Mouse (Mus musculus) urinary bladder, postnatal 25 days (tissue): ENCODE measurements at regions not wholly inside any gene's neighbourhood (a gene's known extent, or its start where the extent isn't known, plus 50 kb on each side); places are given as distances from the start of the nearest gene placed in this dataset.

Experiments used
- DNase-seq: peaks from one replicate; pipeline ENCODE4 v3.0.0; 2022; ENCODE audit warnings: low spot score

DNA sequence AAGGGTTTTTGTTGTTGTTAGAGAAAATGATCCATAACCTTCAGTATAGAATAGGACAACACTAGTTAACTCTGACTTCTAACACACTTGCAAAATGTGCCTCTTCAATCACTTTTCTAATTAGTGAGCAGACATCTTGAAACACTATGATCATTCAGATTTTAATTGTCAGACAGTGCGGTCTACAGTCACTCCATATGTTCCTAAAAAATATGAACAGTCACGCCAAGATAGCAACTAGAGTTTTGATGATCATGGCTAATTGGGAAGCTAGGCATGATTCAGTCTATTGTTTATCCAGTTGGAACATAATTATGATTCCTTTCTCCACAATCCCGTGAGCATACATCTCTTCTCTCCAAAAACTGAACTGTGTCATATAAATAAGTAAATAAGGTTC is 372.1 kb downstream of the Fam198b start:
- no peak for DNase-seq

DNA sequence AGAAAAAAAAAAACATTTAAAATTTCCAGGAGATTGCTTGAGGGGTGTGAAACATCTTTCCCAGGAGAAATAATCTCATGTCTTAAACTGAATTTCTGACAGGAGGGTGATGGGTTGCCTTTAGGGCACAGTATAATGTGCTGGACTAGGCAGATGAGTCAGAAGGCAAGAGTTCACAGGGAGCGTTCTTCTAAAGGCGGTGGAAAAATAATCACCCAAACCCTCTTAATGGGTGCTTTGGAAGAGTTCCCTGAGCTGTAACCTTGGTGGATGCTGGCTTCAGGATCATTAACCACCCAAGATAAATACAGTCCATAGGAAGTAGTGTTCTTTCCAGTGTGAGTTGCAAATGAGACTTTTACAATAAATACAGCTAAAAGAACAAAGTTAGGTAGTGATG is 378.8 kb downstream of the Fam198b start:
- no peak for DNase-seq

DNA sequence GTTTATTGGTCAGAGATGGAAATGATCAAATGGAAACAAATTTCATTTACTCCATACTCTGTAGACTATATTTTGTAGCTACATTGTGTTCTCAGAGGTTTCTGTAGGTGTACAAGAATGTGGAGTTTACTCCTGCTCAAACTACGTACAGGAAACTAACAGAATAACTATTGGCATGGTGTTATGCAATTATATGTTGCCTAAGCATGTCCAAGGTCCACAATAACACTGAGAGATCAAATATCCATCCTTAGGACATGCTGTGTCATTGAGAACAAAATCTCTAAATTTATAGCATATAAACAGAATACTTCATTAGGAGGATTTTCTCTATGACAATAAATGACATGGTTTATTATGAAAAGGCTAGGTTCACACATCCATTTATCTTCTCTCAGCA is 400.3 kb downstream of the Fam198b start:
- DNase-seq, result no peak

DNA sequence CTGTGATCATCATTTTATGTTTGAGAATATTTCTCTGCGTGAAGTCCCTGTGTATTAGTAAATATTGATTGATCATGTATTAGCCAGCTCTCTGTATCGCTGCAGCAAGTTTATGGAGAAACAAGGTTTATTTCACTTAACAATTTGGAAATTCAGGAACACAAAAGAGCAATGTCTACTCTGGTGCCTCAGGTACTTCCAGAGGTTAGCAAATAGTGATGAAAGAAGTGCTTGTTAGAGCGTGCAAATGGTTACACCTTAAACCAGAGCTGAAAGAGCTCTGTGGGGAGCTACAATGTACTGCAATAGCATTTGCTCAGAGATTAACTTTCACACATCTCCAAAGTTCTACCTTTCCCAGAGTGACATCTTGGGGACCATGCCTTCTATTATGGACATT is 400.9 kb downstream of the Fam198b start:
- no peak for DNase-seq

GRCm38 (mm10) chr3:80293485-80293884 is 409.2 kb downstream of the Fam198b start:
- DNase-seq, result no peak

DNA sequence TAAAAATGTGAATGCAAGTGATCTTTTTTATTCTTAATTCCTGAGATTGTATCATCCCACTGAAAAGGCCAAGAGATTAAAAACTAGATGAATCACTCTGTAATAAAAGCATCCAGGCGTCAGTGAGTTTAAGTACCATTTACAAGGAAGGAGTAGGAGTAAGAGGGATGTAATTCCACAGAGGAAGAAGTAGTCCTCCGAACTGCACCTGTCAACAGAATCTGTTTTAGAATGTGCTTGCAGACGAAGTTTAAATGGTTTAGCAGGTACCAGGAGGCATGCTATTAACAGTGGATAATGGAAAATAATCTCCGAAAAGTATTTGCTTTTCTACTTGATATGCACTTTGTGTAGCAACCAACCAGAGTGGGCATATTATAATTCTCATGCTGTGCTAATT is 423.3 kb downstream of the Fam198b start:
- no peak for DNase-seq

DNA sequence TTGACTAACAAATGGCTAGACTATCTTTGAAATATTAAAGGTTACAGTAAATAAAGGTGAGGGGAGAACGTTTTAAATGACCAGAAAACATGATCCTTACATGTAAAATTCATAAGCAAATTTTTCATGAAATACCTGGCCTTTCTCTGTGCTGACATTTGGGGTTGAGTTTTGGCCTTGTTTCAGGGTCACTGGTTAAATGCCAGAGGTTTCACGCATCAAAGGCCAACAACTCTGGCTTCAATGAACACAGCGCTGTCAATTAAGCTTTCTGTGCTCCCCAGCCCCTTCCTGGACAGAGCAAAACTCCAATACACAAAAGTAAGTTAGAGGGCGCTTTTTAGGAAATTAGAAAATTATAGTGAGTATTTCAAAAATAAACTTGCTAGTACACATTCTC is 425.6 kb downstream of the Fam198b start:
- no peak for DNase-seq

DNA sequence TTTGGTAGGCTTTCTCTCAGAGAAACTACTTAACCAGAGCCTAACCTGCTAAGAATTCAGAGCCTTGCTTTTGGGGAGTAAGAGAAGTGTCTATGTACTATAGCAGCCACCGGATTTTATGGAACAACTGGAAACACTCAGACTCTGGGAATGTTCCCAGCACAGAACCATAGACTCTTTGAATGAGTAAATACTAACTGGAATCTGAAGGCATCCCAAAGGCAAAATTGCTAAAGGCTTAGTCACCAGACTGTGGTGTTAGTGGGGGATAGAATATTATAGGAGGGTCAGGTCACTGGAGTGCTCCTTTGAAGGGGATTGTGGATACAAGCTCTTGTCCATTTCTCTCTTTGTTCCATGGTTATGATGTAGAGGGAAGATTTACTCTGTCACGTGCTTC is 427.4 kb downstream of the Fam198b start:
- DNase-seq, result no peak

DNA sequence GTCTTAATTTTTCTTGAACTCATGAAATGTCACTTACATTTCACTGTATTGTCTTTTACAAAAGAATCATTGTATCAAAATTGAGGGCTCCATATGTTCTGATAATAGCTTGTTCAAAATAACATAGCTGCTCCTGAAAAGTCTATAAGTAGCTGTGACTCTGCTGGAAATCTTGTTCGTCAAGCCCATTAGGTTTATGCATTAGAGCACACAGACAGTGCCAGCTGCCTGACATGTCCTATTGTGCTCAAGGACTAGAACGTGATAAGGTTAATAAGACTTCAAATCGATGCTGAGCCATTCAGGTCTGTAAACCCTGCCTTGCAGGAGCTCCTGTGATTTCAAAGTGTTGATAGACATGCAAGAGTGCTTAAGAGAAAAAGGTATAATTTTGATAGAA is 438.0 kb downstream of the Fam198b start:
- no peak for DNase-seq

DNA sequence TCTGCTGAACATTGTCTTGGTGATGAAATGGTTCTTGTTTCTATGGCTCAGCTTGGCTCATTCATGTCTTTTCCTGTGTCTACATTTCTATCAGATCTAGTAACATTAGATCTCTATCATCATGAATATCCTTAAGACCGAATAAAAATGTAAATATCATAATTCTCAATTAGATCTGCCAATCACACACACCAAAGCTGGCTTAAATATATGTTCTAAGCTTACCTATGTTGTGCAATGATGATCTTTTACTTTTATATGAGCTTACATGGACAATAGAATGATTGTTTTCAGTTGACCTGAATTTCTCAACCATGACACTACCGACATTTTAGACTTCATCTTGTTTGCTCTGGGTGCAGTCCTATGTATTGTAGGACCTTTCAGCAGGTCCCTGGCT is 440.4 kb downstream of the Fam198b start:
- no peak for DNase-seq

DNA sequence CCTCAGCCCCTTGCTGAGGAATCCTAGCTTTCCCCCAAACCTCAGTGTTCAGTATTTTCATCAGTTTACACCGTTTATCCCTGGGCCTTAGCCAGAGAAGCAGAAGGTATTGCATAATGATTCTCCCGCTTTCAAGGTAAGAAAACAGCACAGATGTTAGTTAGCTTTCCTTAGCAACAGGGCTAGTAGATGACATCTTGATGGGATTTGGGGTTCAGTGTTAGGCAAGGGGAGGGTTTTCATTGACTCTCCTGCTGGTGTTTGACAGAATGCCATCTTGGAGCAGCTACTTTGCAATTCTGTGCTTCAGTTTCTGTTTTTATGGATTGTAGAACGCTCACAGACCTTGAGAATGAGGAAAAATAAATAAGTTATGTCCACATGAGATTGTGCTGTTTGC is 447.4 kb downstream of the Fam198b start:
- no peak for DNase-seq

DNA sequence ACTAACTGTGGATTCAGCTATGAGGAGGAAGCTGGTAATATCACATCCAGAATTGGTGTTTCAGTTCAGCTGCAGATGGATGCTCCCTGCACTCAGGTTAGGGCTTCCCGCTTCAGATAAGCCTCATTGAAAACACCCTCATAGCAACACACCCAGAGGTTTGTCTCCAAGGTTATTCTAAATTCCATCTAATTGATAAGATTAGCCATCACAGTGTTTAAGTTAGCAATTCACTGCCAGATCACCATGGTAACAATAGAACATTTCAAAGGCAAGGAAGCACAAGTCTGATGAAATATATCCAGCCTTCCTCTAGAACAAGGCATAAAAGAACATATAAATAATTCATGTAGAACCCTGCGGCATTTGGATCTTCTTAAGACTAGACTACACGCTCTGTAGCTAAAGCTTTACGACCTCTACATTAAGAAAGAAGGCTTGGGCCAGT is 450.1 kb downstream of the Fam198b start:
- no peak for DNase-seq

- DNase-seq, result no peak
Measured at GRCm38 (mm10) chr3:80336123-80336674, 451.9 kb downstream of the Fam198b start.

DNA sequence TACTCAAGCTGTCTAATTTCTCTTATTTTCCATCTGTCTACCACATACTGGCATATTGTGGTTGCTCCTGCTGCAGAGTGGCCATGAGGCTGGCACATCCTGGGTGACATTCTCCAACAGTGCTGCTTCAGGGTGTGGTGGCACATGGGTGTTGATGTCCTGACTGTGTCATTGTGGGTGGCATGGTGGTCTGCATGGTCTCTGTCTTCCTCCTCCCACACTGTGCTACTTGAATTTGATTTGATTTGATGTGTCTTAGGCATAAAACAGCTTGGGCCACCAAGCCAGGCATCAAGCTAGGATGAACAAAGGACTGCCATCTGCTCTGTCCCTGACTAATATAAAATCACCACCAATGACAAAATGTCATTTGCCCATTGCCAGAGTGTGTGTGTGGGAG is 434.7 kb downstream of the Gria2 start:
- DNase-seq, result no peak

GRCm38 (mm10) chr3:80369214-80369941 is 433.3 kb downstream of the Gria2 start:
- no peak for DNase-seq

DNA sequence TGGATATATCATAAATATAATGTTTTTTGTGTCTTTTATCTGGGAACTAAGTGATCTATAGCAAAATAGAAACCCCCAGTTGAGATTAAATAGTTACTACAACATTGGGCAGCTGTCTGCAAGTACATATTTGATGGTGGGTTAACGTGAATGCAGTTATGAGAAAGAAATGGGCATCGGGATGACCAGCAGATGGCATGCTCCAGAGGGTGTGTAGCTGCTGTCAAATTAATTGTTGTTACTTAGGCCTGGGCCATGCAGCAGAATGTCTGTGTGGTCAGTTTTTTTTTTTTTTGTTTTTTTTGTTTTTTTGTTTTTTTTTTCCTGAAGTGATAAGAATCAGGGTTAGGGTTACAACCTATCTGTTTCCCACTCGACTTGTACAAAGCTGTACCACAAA is 430.2 kb downstream of the Gria2 start:
- no peak for DNase-seq

- no peak for DNase-seq
Measured at GRCm38 (mm10) chr3:80385986-80386385, 416.6 kb downstream of the Gria2 start.

- no peak for DNase-seq
Measured at GRCm38 (mm10) chr3:80396240-80396639, 406.4 kb downstream of the Gria2 start.

DNA sequence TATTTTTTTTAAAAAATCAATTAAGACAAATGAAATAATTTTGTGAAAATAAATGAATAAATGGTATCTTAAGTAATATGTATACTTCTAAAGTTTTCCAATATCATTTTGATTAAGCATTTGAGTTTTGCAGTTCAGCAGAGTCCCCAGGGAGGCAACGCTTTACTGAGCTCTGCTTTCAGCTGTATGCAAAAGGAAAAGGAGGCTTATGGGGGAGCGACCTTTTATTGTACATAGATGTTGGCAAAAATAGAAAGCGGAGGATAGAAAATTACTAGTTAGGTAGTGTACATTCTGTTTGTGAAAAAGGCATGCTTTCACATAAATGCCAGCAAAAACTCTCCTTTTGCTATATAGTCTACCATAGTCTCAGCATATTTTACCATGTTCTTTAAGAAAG is 382.2 kb downstream of the Gria2 start:
- no peak for DNase-seq

- DNase-seq, result no peak
Measured at GRCm38 (mm10) chr3:80421461-80421860, 381.2 kb downstream of the Gria2 start.

DNA sequence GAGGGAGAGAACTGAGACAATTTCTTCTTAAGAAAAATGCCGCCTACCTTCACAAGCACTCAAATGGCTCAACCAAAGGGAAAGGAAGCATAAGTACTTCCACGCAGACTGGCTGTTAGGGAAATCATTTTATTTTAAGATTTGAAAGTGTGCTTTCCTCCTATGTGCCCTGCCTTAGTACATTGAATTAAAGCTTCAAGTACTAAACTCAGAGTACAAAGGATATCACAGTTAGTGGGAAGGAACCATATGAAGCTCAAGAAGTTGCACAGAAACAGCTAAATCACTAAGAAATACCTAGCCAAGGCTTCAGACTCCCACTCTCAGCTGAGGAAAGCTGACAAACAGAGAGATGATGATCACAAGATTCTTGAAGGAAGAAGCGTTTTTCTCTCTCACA is 380.5 kb downstream of the Gria2 start:
- no peak for DNase-seq

DNA sequence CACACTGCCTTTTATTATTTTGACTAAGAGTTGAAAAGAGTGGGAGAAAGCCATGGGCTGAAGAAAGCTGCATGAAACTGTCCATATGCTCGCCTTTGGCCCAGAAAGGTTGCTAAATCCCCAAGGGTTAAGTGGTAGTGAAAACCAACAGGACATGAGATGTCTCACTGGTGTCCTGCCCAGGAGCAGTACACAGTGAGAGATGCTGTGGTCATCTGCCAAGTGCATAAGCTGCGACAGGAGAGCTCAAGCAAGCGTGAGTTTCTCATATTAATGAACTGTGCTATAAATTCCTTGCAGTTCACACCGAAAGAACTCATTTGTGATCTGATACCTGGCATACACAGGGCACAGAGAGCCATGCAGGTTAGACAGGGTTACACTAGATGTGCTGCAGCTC is 380.0 kb downstream of the Gria2 start:
- DNase-seq, result no peak
